Comparison of ENCODE assay signal across 24 mouse cellular contexts in genomic region chr9:106659935-106660334, GRCm38 (mm10). TPM values are rescaled to one million over a fixed set of nuclear protein-coding genes. Genes with fewer than 3 reads are reported as not detected.
"Had no signal": no experiment of that assay in that cellular context is flagged by ENCODE, and none has a peak within 500 bp of the region (broad histone marks: within the 10 kb centered on the region; RNA-seq: fewer than 3 reads in every experiment).

No protein-coding gene starts in this region.

- H3K4me2 ChIP-seq: liver, embryonic 13.5 days; liver, embryonic 15.5 days; lung, embryonic 15.5 days; midbrain, embryonic 13.5 days; neural tube, embryonic 13.5 days; stomach, embryonic 15.5 days had no signal

- H3K27ac ChIP-seq: liver, embryonic 13.5 days; liver, embryonic 15.5 days; lung, embryonic 15.5 days; macrophage; midbrain, embryonic 13.5 days; neural tube, embryonic 13.5 days; stomach, embryonic 15.5 days; stomach, postnatal 0 days had no signal

- H3K4me1 ChIP-seq: liver, embryonic 15.5 days had no signal

- H3K9me3 ChIP-seq: liver, embryonic 13.5 days; liver, embryonic 15.5 days; lung, embryonic 15.5 days; megakaryocyte, embryonic 14.5 days; midbrain, embryonic 13.5 days; neural tube, embryonic 13.5 days; stomach, embryonic 15.5 days had no signal

- DNase-seq: liver, embryonic 13.5 days; liver, postnatal 0 days; lung, adult 2 months; lung, postnatal 14 days; lung, postnatal 36 days; right cerebral cortex, postnatal 14 days; thymus, adult 2 months; thymus, postnatal 25 days; thymus, postnatal 4 days had no signal

- H3K9ac ChIP-seq: liver, embryonic 13.5 days; liver, embryonic 15.5 days; liver, postnatal 0 days; lung, embryonic 15.5 days; midbrain, embryonic 13.5 days; neural tube, embryonic 13.5 days; stomach, embryonic 15.5 days had no signal

- ATAC-seq: liver, postnatal 0 days; lung, postnatal 0 days; midbrain, embryonic 13.5 days had no signal

- H3K4me3 ChIP-seq: liver, embryonic 13.5 days; liver, embryonic 15.5 days; lung, embryonic 15.5 days; megakaryocyte, embryonic 14.5 days; midbrain, embryonic 13.5 days; neural tube, embryonic 13.5 days; stomach, embryonic 15.5 days had no signal

RNA-seq across cellular contexts. Expression of gene Grm2, which starts 4.1 kb away (rescaled TPM):
- total RNA-seq: megakaryocyte progenitor cell, adult 5-6 weeks; monocyte, adult 5-6 weeks; neutrophil, adult 5-6 weeks had no signal
- polyA plus RNA-seq: liver, embryonic 13.5 days; liver, embryonic 15.5 days; liver, postnatal 0 days; lung, adult 2 months; lung, postnatal 0 days; macrophage; spleen, adult 2 months; stomach, embryonic 15.5 days; stomach, postnatal 0 days; urinary bladder, adult 2 months had no signal

RNA-seq across cellular contexts. Expression of gene Iqcf6, which starts 33.6 kb away (rescaled TPM):
- total RNA-seq: megakaryocyte progenitor cell, adult 5-6 weeks; midbrain, postnatal 0 days; monocyte, adult 5-6 weeks; neutrophil, adult 5-6 weeks had no signal
- polyA plus RNA-seq: liver, embryonic 13.5 days; liver, embryonic 15.5 days; liver, postnatal 0 days; lung, adult 2 months; lung, embryonic 15.5 days; lung, postnatal 0 days; macrophage; midbrain, embryonic 13.5 days; midbrain, postnatal 0 days; neural tube, embryonic 13.5 days; spleen, adult 2 months; stomach, embryonic 15.5 days; stomach, postnatal 0 days; thymus, adult 2 months; urinary bladder, adult 2 months had no signal
